Mouse (Mus musculus) lung, embryonic 16.5 days (tissue): ENCODE measurements at regions not wholly inside any gene's neighbourhood (a gene's known extent, or its start where the extent isn't known, plus 50 kb on each side); places are given as distances from the start of the nearest gene placed in this dataset.

Source experiments
- ATAC-seq: fragments of 200-750 bp; cut with Nextera tagmentation; 2 replicates; pipeline ENCODE4 v1.8.0; 2017; ENCODE audit warnings: low read depth, mild to moderate bottlenecking, moderate library complexity
- H3K27ac ChIP-seq: fragments of 300-500 bp; sonication (generic); 2 replicates; pipeline ENCODE4 v1.5.1; 2014; ENCODE audit warnings: mild to moderate bottlenecking, control low read depth, low read length
- H3K27me3 ChIP-seq: fragments of 300-500 bp; sonication (generic); 2 replicates; pipeline ENCODE4 v1.6.1; 2014; ENCODE audit warnings: low read depth, low read length, mixed read lengths; ENCODE audit not compliant: control insufficient read depth, insufficient read depth
- H3K36me3 ChIP-seq: fragments of 300-500 bp; sonication (generic); 2 replicates; pipeline ENCODE4 v1.6.1; 2014; ENCODE audit warnings: low read length; ENCODE audit not compliant: control insufficient read depth, insufficient read depth
- H3K4me1 ChIP-seq: fragments of 300-500 bp; sonication (generic); replicated peaks from 2 replicates; pipeline ENCODE4 v1.6.1; 2014; ENCODE audit warnings: low read length, mixed read lengths; ENCODE audit not compliant: control insufficient read depth, insufficient read depth
- H3K4me2 ChIP-seq: fragments of 300-500 bp; sonication (generic); 2 replicates; pipeline ENCODE4 v1.6.1; 2014; ENCODE audit warnings: low read depth, low read length, control low read depth
- H3K4me3 ChIP-seq: fragments of 300-500 bp; sonication (generic); 2 replicates; pipeline ENCODE4 v1.5.1; 2014; ENCODE audit warnings: mild to moderate bottlenecking, low read length, control low read depth
- H3K9ac ChIP-seq: fragments of 300-500 bp; sonication (generic); 2 replicates; pipeline ENCODE4 v1.6.1; 2014; ENCODE audit warnings: low read length, control low read depth
- H3K9me3 ChIP-seq: fragments of 300-500 bp; sonication (generic); 2 replicates; pipeline ENCODE4 v1.6.1; 2016; ENCODE audit warnings: low read length; ENCODE audit not compliant: control insufficient read depth
- WGBS: fragments of 180-500 bp; shearing (Covaris S2); extraction: QIAGEN DNeasy Blood & Tissue Kit; methylation state at CpG from one replicate; pipeline ENCODE4 v1.1.7; 2014; 5-methylcytosine and 5-hydroxymethylcytosine counted together

DNA sequence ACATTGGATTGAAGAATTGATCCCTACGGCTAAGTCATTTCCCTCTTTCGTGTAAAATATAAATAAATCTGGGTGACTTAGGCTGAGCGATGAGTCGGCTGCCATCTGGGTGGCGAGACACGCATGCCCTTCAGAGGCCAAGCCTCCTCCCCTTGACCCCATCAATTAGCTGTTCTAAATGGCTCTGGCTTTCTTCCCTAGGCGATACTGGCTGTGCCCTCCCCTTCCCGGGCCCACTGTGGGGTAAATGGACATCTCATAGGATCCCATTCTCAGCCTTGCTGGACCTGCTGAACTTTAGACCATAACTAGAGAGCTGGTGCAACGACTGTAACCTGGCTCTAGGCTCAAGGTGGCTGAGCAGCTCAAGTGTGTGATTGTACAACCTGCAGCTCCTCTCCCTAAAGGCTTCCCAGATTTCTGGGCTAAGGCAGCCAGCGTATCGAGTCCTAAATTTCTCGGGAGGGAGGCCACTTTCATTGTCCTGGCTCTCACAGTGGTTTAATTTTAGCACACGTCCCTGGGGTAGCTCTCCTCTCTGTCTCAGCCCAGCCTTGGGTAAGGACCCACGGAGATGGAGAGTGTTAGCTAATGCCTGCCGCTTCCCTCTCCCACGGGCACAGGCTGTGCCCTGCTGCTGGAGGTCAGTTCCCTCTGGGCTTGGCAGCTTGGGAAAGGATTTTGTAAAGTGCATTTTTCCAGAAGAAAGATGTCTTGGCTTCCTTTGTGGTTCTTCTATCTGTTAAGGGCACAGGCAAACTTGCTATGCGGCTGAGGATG is 80.7 kb upstream of the Zc3h12a start:
- H3K4me2 ChIP-seq: no peak overlapping the region
- ATAC-seq: no peak

DNA sequence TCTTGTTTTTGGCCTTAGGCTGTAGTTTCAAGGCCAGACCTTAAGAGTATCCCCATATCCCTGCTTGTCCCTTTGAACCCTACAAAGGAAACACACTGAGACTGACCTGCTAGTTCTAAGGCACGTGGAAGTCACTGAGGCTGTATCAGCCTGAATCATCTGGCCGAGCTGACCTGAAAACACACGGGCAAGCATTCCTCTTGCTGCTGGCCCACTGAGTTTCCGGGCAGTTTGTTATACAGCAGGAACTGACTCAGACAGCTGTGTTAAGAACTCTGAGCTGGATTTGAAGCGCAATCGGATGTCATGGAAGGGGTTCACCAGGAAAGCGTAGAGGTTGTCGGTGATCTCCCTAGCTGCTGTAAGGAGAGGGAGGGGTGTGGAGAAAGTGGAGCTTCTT is 75.9 kb upstream of the Zc3h12a start:
- Histone ChIP-seq H3K9me3 (no peaks in the 10 kb centered on the region), H3K27ac (no peak overlapping the region), H3K27me3 (no peaks in the 10 kb centered on the region), H3K4me3 (no peak overlapping the region), H3K36me3 (no peaks in the 10 kb centered on the region), H3K9ac (no peak overlapping the region), H3K4me2 (no peak overlapping the region), H3K4me1 (no peaks in the 10 kb centered on the region)
- no peak for ATAC-seq
- 71% methylated on average over 8 of the region's 8 CpGs for WGBS

More for the DNA sequence above, 80.7 kb upstream of the Zc3h12a start:
- Histone ChIP-seq H3K9ac (no peak overlapping the region), H3K9me3 (no peaks in the 10 kb centered on the region), H3K27ac (no peak overlapping the region), H3K4me3 (no peak overlapping the region), H3K4me1 (no peaks in the 10 kb centered on the region), H3K27me3 (no peaks in the 10 kb centered on the region), H3K36me3 (no peaks in the 10 kb centered on the region)
- 43% methylated on average over 17 of the region's 17 CpGs for WGBS

DNA sequence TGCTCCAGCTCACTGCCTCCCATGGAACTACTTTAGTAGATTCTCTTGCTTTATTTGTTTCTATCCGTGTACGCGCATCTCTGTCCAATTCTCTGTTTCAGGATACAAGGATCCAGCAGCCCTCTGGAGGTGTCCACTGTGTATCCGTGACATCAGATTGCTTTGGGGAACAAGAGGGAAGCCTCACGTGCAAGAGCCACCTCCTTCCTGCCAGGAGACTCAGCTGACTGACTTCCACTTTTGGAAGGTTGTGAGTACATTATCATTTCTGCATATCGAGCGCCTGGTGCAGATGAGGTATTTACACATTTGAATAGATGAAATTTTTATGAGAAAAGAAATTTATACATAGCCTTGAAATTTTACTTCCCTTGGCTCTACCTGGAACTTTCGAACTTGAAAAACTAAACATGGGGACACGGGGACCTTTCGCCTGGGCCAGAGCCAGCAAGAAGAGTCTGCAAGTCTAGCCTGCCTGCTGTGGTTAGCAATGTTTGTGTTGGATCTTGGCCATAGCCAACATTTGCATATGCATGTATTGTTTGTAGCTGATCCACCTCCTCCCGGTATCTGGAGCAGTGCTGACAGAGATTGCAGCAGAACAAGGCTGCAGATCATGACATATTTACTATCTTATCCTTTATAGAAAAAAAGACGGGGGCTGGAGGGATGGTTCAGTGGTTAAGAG is 74.1 kb upstream of the Zc3h12a start:
- H3K4me1 ChIP-seq: no peaks in the 10 kb centered on the region
- H3K9me3 ChIP-seq: no peaks in the 10 kb centered on the region
- no peak overlapping the region for H3K4me3 ChIP-seq
- H3K27ac ChIP-seq: no peak overlapping the region
- H3K27me3 ChIP-seq: no peaks in the 10 kb centered on the region; the same call in 1 of the 2 replicates
- H3K9ac ChIP-seq: no peak overlapping the region
- no peaks in the 10 kb centered on the region for H3K36me3 ChIP-seq
- no peak overlapping the region for H3K4me2 ChIP-seq
- 68% methylated on average over 12 of the region's 12 CpGs for WGBS
- no peak for ATAC-seq

GRCm38 (mm10) chr4:125200762-125201161 is 73.1 kb upstream of the Zc3h12a start:
- Histone ChIP-seq H3K27me3 (no peaks in the 10 kb centered on the region; the same call in 1 of the 2 replicates), H3K36me3 (no peaks in the 10 kb centered on the region), H3K27ac (no peak overlapping the region), H3K9ac (no peak overlapping the region), H3K4me2 (no peak overlapping the region), H3K4me1 (no peaks in the 10 kb centered on the region), H3K9me3 (no peaks in the 10 kb centered on the region), H3K4me3 (no peak overlapping the region)
- ATAC-seq: no peak
- WGBS: 47% methylated on average over 5 of the region's 5 CpGs

DNA sequence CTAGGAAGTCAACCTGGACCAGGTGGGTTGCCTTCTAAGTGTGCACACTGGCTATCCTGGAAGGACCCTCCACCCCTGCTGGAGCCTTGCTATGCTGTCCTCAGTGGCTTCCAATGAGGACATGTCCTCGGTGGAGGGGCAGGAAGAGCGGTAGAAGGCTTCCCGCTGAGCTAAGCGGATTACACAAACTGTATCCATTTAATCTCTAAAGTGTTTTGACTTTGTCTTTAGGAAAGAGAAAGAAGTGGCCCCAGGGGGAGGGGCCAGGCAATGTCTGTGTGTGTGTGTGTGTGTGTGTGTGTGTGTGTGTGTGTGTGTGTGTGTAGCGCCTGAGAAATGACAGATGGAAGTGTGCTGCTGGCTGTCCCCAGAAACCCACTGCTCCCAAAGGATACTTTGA is 71.6 kb upstream of the Zc3h12a start:
- ATAC-seq: no peak
- H3K27ac ChIP-seq: no peak overlapping the region
- H3K27me3 ChIP-seq: no peaks in the 10 kb centered on the region; the same call in 1 of the 2 replicates
- no peaks in the 10 kb centered on the region for H3K9me3 ChIP-seq
- no peaks in the 10 kb centered on the region for H3K4me1 ChIP-seq
- H3K4me2 ChIP-seq: no peak overlapping the region
- H3K36me3 ChIP-seq: no peaks in the 10 kb centered on the region
- 33% methylated on average over 5 of the region's 5 CpGs for WGBS
- no peak overlapping the region for H3K9ac ChIP-seq
- no peak overlapping the region for H3K4me3 ChIP-seq

DNA sequence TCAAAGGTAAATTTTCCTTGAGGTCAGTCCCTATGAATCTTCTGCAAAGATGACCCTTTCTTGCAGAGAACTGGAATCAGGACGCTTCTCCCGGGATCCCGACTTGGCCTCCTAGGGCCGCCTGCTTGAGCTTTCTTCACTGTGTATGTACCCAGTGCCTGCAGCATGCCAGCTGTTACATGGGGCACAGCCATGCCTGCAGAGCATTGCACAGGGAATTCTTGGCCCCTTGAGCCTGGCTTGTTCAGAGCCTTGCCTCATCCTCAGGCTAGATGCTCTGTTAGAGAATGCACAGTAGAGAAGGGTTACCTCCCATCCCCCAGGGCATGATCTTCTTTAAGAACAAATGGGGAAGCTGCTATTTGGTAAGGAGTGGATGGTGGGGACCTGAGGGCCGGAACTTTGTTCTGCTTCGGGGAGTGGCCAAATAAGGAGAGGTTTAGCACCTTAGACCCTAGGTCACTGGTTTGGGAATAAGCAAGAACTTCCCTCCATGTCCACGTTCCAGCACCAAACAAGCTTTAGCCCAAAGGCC is 68.3 kb upstream of the Zc3h12a start:
- Histone ChIP-seq H3K4me3 (no peak overlapping the region), H3K9me3 (no peaks in the 10 kb centered on the region), H3K9ac (no peak overlapping the region), H3K4me1 (no peaks in the 10 kb centered on the region), H3K36me3 (no peaks in the 10 kb centered on the region), H3K4me2 (no peak overlapping the region), H3K27ac (no peak overlapping the region), H3K27me3 (no peaks in the 10 kb centered on the region; the same call in 1 of the 2 replicates)
- ATAC-seq: no peak
- 53% methylated on average over 7 of the region's 7 CpGs for WGBS

DNA sequence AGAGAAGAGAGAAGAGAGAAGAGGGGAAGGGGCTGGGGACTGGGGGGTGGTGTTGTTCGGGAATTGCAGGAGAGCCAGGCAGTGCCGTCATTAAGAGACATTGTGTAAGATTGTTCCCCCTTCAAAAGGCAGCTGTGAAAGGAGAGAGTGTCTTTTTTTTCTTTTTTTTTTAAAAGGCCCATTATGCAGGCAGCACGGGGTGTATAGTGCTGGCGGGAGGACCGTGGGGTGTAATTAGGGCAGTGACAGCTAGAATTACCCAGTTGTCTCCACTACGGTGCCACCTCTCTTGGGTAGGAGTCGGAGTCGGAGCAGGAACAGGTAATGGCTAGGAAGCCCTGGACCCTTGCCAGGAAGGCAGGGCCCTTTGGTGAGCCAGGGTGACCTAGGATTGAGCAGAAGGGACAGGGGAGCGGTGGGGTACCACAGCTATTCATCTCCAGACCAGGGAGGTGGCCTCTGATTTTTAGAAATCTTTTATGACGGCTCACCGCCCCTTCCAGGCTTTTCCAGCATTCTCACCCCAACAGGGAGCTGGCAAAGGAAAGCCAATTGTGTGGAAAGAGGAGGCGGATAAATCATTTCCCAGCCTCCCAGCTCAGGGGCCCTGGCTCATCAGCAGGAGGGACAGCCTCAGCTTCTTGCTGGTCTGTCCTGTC is 67.2 kb upstream of the Zc3h12a start:
- 42% methylated on average over 12 of the region's 12 CpGs for WGBS
- Histone ChIP-seq H3K27me3 (no peaks in the 10 kb centered on the region; the same call in 1 of the 2 replicates), H3K36me3 (no peaks in the 10 kb centered on the region), H3K4me2 (no peak overlapping the region), H3K4me1 (no peaks in the 10 kb centered on the region), H3K9me3 (no peaks in the 10 kb centered on the region), H3K27ac (no peak overlapping the region), H3K9ac (no peak overlapping the region), H3K4me3 (no peak overlapping the region)
- no peak for ATAC-seq

- H3K4me1 ChIP-seq: no peaks in the 10 kb centered on the region
- no peak overlapping the region for H3K4me3 ChIP-seq
- H3K9ac ChIP-seq: no peak overlapping the region
- H3K27ac ChIP-seq: no peak overlapping the region
- no peak overlapping the region for H3K4me2 ChIP-seq
- H3K27me3 ChIP-seq: no peaks in the 10 kb centered on the region; the same call in 1 of the 2 replicates
- no peaks in the 10 kb centered on the region for H3K36me3 ChIP-seq
- no peaks in the 10 kb centered on the region for H3K9me3 ChIP-seq
- 75% methylated on average over 12 of the region's 12 CpGs for WGBS
- ATAC-seq: no peak
Measured at GRCm38 (mm10) chr4:125194298-125194697, 66.7 kb upstream of the Zc3h12a start.

DNA sequence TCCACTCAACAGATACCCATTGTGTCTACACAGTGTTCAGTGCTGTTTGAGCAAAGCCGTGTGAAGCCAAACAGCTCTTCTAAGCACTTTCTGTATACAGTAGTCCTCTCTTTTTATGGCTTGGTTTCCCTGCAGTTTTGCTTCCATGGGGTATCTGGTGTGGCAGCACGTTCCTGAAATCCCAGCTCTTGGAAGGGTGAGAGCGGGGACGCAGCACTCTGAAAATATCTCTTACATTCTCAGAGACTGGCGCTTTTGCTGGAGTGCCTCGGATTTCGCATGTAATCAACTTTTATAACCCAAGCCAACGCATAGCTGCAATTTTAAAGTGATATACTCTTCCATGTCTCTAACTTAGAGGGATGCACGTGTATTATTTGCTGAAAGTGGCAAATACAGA is 64.0 kb upstream of the Zc3h12a start:
- Histone ChIP-seq H3K4me3 (no peak overlapping the region), H3K36me3 (no peaks in the 10 kb centered on the region), H3K27ac (no peak overlapping the region), H3K4me1 (no peaks in the 10 kb centered on the region), H3K4me2 (no peak overlapping the region), H3K27me3 (no peaks in the 10 kb centered on the region; the same call in 1 of the 2 replicates), H3K9me3 (no peaks in the 10 kb centered on the region), H3K9ac (no peak overlapping the region)
- no peak for ATAC-seq
- 72% methylated on average over 9 of the region's 9 CpGs for WGBS
